Mouse (Mus musculus): Measurements from ENCODE around the gene Pkp3.
"Not testable (repeated sequence)": the region's sequence is repeated elsewhere in the genome, so short reads cannot be mapped to it uniquely, and the experiment has no call there.

Pkp3 gene

DNA sequence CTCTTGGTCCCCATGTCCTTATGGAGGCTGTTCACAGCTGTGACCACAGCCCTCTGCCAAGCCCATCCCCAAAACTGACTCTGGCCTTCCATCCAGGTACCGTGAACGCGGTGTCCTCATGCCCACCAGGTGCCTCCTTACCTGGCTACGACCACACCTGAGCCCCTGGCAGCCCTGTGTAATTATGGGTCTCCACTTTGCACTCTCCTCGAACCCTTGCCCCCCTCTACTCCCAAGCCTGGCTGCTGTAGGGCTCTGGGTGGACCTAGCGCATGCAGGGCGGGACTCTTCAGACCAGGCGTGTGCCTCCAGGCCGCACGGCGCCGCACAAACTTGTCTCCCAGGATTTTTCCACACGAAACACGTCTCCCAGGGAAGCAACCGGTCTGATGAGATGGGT lies at the start of gene Pkp3:
Gene Pkp3, plus strand, starts transcription at position 378 of the 400 bp plus-strand sequence.
- no peak for DNase-seq (ENCODE audit: low read depth)

DNA sequence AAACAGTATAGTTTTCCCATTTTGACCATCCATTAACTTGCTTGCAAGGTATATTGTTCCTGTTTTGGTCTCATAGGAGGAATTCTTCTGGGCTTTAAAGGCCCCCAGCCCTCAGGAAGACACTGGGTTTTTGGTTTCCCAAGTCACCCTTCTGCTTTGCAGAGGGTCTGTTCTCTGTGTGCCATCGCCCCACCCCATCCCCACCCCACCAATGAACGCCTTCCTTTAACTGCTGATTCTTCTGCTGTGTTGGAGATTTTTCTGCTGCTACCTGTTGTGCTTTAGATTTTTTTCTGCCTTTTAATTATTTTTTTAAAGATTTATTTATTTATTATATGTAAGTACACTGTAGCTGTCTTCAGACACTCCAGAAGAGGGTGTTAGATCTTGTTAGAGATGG lies 49.2 kb upstream of the Pkp3 start, which contains the start of gene Gm17387:
Gene Gm17387, plus strand, starts transcription at position 301 of the 400 bp plus-strand sequence.
- DNase-seq (ENCODE audit: low read depth) = no peak

DNA sequence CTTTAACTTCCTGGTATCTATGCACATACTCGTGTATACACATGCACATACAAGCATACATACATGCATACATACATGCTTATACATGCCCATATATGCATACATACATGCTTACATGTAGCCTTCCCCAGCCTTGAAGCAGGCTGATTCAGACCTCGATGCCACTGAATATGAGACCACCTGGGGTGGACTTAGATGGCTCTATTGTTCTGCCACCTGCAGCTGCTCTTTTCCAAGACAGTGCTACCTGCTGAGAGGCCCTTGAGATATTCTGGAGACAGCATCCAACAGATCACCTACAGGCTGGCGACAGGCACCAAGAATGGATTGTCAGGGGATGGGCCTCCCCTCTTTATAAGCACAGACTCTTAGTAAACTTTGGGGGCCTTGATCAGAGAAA lies 47.6 kb upstream of the Pkp3 start:
- DNase-seq (ENCODE audit: low read depth) = no peak

DNA sequence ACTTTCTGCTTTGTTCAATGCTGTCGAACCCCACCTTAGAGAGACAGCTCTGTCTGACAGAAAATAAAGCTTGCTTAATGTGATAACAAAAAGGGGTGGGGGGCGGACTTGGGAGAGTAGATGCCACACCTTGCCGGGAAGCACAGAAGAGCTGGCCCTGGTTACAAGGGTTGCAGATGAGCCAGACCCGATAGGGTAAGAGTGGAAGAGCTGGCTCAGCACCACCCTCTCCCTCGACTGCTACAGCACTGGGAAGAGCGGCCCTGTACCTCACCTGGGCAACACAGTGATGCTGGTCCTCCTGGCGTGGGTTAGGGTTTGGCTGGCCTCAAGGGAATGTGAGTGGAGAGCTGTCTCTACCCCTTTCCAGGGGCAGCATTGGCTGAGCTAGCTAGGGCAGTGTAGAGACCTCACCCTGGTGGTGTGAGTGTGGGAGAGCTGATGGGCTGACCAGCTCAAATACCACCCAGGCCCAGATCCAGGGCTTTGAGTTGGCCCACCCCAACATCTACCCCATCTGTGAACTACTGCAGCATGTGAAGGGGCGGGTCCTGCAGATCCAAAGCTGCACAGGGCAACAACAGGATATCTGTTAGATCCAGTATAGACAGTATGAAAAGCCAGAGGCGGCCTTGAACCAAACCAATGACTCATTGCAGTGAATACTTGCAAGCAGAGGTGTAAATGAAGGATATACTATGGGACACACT lies 45.4 kb upstream of the Pkp3 start:
- DNase-seq (ENCODE audit: low read depth) = peak; percentile 50

DNA sequence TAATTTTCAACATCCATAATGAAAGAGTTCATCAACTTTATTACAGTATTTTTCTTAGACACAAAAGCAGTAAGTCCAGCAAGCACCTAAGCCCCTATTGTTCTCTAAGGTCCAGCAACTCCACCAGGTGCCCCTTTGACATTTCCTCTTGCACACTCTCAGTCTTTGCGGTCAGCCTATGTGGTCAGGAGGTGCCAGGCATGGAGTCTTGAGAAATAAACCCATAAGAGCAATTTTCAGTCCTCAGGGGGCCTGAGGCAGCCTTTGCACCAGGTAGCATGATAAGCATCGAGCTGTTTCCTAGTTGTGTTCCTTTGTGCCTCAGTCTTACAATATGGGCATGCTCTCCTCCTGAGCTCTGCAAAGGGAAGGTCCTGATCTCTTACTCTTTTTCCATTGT lies 41.4 kb upstream of the Pkp3 start:
- DNase-seq (ENCODE audit: low read depth) = not testable (repeated sequence)

DNA sequence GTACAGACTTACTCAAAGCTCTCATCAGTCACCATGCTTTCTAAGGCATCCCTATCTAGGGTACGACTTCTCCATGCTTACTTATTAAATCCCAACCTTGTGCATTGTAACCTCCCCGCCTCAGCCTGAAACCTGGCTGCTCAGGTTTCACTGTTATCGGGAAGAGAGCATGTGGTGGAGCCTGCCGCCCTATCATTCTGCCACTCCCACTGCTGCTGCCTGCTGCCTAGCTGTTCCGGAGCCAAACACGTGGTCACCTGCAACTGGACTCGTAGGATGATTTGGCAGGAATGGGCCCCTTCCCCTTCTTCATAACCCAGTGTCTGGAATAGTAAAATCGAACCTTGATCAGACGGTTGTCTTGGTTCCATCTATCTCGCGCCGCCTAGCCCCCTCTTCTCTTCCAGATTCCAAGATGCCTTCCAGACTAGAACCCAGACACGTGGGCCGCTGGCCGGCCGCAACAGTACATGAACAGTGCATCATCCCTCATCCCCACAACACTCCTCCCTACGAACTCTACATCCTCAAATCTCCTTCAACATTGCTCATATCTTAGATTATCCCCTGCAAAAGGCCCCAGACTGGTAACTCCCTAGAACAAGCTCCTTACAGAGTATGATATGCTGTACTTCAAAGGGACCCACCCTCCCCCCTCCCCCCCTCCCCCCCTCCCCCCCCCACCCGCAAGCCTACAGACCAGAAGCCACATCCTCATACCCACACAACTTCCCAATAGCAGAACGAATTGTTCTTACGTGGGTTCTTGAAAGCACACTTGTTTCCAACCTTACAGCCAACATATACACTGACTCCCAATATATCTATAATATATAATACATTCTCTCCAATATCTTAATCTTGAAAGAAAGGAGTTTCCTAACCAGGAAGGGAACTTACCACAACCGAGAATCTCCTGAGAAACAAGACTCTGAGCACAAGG lies 39.7 kb upstream of the Pkp3 start:
- DNase-seq (ENCODE audit: low read depth) = no peak

DNA sequence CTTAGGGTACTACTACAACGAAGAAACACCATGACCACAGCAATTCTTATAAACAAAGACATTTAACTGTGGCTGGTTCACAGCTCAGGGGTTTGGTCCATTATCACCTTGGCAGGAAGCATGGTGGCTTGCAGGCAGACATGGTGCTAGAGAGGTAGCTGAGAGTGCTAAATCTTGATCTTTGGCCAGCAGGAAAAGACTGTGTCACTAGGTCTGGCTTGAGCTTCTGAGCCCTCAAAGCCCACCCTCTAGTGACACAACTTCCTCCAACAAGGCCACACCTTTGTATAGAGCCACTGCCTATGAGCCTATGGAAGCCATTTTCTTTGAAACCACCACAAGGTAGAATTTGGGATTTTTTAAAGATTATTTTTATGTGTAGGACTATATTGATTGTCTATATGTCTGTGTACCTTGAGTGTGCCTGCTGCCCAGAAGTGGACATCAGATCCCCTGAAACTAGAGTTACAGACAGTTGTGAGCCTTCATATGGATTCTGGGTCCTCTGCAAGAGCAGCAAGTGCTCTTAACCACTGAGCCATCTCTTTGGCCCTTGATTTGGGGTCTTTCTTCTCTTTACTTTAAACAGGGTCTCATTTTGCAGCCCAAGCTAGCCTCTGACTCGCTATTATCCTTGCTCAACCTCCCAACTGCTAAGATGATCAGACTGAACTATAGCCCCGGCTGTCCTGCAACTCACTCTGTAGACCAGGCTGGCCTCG lies 38.5 kb upstream of the Pkp3 start:
- DNase-seq (ENCODE audit: low read depth) = peak; percentile 31

DNA sequence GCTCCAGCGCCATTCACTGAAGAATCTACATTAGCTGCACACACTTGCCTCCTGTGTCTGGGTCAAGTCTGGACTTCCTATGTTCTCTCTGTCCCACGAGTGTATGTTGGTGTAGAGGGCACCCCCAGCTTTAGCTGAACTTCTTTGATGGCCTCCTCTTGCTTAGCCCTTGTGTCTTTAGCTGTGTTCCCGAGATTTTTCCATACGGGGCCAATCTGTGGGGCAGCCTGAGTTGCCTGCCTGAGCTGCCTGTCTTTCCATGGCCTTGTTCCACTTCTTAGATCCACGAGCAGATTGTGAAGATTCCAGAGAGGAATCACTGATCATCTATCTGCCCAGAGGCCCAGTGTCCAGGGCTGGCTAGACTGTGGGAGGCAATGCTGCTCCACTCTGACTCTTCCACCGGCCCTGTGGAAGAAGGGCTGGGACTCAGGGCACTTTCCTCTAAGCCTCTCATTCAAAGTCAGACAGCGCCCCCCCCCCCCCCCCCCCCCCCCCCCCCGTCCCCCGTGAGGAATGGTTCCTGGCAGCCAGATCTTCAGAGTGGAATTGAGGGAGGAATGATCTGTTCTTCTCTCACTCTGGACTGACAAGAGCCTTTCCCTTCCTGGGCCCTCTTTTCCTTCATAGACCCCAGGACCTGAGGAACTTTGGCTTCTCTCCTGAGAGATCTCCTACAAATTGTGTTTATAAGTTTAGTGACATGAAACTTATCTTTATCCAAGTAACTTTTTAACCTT lies 37.0 kb upstream of the Pkp3 start:
- DNase-seq (ENCODE audit: low read depth) = peak; percentile 35

DNA sequence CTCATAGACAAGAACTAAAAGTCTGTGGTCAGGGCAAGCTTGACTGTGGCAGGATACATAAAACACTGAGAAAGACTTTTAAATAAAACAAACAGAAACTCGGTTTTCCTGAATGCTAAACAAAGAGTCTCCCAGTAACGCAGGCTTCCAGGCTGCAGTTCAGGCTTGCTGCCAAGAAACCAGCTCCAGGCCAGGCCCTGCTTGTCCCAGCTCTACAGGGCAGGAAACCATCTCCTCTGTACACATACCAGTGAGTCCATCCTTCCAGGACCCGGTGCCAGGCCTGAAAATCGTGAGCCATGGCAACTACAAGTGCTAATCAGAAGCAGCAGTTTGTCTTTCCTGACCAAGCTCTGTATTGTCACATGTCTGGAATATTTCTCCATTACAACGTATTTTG lies 36.4 kb upstream of the Pkp3 start:
- peak; percentile 59 for DNase-seq (ENCODE audit: low read depth)

DNA sequence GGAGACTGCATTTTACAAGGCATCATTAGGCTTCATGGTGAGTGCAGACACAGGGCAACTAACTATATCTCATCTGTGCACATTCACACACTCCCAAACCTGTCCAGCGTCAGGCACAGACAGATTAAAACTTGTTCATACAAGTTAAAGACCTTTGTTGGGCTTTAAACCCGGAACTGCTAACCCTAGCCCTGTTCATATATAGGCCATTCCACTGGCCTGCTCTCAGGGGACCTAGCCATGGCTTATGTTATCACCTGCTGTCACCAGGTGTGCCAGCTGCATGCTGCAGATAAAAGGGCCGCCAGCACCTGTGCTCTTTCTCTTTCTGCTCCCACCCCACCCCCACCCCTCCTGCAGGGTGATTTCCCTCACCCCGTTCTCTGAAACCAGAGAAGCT lies 35.5 kb upstream of the Pkp3 start:
- no peak for DNase-seq (ENCODE audit: low read depth)

DNA sequence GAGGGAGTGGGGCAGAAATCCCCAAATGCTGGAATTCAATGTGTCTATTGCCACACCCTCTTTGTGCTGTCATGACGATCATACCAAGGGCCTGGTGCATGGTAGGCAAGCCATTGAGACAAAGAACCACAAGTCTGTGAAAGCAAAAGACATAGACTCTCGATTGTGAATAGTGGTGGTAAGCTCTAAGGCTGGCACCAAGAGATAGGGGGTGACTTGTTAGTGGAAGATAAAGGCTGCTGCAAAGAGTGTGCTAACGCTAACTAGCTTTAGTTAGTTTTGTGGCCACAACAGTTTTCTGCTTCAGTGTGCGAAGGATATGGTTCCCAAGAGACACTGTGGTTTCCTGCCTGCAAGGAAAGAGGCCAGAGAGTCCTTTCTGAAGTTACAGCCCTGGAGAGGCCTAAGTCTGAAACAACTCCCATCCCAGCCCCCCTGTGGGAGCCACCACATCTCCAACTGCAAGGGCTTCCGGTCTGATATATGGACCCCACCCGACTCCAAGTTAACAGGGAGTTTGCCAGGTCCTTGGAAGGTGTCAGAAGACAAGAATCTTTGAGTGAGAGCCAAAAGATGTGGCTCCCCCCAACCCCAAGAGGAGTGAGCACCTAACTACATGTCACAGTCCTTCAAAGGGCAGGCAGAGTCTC lies 31.0 kb upstream of the Pkp3 start:
- DNase-seq (ENCODE audit: low read depth) = peak; percentile 75

DNA sequence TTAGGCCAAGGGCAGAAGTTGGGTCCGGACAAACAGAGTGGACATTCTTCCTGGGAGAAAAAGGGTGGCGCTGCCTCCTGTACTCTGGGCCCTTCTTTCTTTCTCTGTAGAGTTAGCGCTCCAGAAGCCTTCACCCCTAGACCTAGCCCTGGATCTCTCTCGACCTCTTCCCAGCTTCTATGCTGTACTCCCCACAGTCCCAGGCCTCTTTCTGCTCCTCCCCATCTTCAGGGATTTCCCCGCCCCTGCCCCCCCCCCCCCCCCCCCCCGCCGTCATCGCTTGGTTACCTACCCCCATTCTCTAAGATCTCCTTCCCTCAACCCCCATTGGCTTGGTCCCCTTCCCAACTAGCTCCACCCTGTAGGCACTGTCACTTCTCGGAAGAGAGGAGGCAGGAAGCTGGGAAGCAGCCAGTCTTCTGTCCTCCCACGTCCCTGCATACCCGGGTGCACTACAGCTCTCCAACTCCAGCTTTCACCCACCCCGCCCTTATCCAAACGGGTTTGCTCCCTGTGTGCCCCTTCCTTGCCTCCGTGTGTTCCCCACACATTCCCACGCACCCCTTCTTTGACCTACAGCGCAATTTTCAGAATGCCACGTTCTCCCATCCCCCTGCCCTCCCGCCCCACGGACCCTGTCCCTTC lies 30.3 kb upstream of the Pkp3 start:
- peak; percentile 63 for DNase-seq (ENCODE audit: low read depth)

DNA sequence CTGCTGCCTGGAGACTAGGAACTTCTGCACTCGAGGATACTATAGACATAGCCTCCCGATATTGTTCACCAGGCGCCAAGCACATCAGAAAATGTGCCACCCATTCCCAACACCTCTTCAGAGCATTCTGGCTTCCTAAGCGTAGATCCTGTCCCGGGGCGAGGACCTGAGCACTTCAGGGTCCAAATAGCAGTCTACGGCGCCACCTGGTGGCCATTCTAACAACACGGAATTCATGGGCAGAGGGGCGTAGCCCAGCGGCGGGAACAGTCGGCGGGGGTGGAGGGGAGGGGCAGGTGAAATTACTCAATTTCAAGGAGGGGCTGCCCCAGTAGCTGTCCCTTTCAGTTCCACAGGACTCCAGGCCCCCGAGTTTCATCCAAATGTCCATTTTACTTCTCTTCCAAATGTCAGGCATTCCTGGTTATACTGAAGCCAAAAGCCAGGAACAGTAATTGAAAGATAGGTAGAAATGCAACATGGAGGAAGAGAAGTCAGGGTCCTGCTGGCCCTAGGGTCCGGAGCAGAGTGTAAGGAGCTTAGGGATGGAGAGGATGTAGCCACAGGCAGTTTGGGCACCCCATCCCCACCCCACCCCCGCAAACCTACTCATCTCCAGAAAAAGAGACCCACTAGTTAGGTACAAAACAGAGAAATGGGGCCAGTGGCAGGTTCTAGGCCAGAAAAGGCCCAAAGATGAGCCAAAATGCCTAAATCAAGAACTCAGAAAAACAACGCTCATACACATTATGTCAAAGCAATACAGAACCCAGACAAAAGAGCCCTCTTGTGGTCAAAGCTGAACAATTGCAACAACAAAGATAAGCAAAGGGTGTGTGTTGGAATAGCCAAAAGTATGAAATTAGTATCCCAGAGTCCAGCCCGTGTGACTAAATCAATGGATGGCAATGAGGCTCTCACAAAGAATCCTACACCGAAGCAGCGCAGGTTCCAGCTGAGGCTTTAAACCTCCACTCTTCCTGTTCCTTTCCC lies 29.5 kb upstream of the Pkp3 start:
- peak; percentile 93 for DNase-seq (ENCODE audit: low read depth)

DNA sequence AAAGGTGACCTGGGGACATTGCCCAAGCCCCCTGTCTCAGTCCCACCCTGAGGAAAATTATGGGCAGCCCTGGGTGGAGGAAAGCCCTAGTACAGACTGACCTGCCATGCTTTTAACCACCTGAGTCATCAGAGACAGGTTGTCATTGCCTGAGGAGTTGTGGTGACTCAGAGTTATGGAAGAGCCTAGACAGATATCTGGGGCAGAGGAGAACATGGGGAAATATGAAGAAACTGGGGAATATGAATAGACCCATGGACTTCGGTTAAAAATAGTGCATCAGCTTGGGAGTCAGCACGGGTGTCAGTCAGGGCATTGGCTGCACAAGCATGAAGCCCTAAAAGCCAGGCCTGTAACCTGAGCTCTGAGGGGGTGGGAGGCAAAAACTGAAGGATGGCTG lies 28.7 kb upstream of the Pkp3 start:
- DNase-seq (ENCODE audit: low read depth) = no peak

DNA sequence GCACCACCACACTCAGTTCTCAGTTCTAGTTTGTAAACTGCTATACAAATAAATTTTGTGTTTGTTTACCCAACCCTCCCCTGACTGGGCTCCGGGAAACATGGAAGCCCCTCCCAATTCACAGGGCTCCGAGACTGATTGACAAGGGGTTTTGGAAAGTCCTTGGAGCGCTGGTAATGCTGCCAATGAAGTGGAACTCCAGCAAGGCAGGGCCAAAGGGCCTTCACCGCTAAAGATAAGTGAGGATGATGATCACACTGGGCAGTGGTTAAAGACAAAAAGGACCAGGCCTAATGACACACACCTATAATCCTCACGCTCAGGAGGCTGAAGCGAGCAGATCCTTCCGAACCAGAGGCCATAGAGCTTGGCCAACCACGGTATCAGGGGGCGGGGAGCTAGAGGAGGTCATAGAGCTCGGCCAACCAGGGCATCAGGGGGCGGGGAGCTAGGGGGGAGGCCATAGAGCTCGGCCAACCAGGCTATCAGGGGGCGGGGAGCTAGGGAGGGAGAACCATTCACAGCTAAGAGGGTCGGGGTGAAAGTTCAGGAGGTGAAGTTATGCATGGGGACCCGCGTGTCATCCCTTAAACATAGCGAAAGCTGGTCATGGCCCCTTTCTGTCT lies 26.8 kb upstream of the Pkp3 start:
- DNase-seq (ENCODE audit: low read depth) = no peak

DNA sequence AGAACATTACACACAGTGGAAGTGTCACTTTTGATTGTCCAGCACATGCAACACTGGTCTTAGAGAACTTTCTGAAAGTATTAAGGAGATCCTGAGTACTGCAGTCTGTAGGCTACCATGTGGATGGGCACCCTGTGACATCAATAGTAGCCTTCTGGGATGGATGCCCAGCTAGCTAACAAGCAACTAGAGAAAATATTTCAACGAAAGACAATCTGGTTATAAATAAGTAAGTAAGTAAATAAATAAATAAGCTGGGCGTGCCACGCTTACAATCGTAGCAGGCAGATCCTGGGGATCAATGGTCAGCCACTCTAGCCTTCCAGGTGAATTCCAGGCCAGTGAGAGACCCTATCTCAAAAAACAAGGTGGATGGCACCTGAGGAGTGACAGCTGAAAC lies 26.0 kb upstream of the Pkp3 start:
- no peak for DNase-seq (ENCODE audit: low read depth)

DNA sequence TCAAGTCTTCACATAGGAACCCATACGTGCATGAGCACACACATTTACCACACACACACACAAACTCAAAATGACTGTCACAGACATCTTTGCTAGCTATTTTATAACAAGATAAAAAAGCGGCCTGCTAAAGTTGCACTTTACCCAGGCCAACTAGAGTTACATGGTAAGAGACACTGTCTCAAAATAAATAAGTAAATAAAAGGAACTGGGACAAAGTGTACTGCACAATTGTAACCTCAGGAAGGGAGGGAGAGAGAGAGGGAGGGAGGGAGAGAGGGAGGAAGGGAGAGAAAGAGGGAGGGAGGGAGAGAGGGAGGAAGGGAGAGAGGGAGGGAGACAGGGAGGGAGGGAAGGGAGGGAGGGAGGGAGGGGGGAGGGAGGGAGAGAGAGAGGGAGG lies 25.6 kb upstream of the Pkp3 start:
- DNase-seq (ENCODE audit: low read depth) = no peak

DNA sequence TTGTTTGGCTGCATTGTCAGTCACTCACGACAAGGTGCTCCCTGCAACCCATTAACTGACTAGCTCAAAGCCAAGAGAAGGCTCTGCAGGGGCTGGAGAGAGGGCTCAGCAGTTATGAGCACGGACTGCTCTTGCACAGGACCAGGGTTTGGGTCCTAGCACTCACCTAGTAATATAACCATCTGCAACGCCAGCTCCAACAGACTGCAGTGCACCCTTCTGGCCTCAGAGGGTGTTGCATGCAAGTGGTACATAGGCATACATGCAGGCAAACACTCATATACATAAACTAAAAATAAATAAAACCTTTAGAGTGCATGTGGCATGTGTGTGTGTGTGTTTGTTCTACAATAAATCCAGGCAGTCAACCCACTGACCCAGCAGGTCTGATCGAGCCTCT lies 22.2 kb upstream of the Pkp3 start:
- no peak for DNase-seq (ENCODE audit: low read depth)

DNA sequence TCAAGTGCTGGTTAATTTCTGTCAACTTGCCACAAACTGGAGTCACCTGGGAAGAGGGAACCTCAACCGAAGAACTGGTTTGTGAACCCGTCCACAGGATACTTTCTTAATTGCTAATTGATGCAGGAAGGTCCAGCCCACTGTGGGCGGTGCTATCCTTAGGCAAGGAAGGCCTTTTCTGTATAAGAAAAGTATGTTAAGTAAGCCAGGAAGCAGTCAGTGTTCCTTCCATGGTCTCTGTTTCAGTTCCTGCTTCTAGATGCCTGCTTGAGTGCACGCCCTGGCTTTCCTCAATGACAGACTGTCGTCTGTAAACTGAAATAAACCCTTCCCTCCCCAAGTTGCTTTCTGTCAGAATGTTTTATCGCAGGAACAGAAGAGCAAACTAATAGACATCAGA lies 21.0 kb upstream of the Pkp3 start:
- DNase-seq (ENCODE audit: low read depth) = no peak

Measured in 416B (cell line).